Mouse (Mus musculus) urinary bladder, adult 18-20 months (tissue): ENCODE measurements around the gene Cyth1.

Experiments used
- DNase-seq, 2 experiments: peaks; one replicate each; pipeline ENCODE4 v3.0.0; 2022; ENCODE audit warnings: low spot score in 2 of 2, mixed read lengths in 2 of 2

Cyth1 gene

DNA sequence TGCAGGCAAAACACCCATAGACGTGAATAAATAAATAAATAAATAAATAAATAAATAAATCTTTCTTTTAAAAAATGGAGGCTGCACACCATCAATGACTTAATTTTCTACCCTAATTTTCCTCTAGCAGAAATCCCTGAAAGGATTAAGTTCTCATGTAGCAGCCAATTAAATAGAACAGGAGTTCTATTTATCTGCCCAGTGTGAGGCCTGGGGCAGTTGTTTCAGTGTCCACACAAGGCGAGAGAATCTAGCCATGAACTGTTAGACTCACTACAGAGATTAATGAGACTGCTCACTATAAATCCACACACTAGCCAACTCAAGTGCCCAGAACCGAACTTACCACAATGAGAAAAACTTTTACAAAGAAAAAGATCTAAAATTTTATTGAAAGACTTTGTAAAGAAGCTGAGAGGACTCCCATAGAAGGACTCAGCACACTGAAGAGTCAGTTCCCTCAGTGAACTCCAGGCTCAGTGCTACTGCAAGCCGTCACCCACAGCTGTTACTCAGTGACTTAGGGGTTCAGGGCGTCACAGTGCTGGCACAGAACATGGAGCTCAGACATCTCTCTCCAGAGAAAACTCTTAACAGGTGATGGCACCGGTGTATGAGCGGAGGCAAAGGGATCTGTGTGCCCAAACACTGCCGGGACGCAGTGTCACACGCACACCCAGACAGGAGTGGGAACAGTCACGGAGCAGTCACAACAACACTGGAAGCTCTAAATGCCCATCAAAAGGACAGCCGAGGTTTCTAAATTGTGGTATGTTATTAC is 23.1 kb downstream of the Cyth1 start:
- no peak for DNase-seq

- DNase-seq = no peak
Measured at GRCm38 (mm10) chr11:118223416-118224067, 24.9 kb downstream of the Cyth1 start.

- DNase-seq = no peak
Measured at GRCm38 (mm10) chr11:118222917-118223316, 25.5 kb downstream of the Cyth1 start.

DNA sequence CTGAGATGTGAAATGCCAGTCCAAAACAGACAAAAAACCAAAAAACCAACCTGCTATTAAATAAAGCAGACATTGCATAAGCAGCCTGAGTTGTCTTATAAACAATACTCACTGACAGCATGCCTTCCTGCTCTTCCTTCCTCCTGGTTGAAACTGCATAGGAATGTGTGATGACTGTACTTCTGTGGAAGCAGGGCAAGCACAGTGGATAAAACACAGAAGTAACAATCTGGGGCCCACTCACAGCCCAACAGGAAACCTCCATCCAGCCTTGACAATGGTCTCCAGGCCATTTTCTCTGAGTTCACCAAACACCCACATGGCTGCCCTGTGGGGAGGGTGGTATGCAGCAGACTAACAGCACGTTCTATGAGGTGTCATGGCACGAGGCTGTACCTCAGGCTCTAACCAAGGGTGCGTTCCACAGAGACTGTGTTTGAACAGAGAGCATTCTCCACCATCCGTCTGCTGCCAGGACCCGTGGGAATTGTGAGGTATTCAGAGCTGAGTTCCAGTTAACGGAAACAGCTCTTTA is 26.0 kb downstream of the Cyth1 start:
- no peak for DNase-seq

GRCm38 (mm10) chr11:118220561-118221262 is 27.7 kb downstream of the Cyth1 start:
- no peak for DNase-seq

DNA sequence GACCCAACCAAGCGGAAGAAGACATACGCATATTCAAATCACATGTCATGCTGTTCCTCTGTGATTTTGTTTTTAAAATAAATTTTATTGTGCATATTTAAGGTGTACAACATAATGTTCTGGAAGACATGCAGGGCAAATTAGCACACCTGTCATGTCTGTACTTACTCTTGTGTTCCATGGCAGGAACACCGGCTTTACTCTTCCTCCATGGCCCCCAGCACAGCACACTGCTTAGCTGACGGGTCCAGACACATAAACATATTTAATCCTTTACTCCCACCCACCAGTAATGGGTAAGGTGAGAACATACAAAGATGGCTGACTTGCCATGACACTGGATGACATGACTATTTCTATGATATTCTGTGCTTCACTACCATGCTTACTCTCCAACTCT is 29.3 kb downstream of the Cyth1 start:
- DNase-seq = no peak

DNA sequence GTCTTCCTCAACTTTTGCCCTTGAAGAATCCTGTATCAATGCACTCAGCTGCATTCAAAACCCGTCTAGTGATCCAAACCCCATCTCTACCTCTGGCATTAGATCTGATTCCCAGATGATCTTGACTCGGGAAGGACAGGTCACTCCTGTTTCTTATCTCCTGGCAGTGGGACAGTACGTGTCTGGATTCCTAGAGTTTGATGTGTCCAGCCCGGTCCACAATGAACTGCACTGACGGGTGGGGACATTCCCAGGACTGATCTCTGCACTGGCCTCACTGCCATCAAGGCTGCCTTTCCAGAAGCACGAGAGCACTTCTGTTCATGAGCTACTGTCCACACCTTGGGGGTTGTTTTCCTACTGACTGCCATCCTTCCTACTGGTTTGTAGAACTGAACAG is 31.9 kb downstream of the Cyth1 start:
- no peak for DNase-seq

GRCm38 (mm10) chr11:118215928-118216458 is 32.4 kb downstream of the Cyth1 start:
- no peak for DNase-seq

DNA sequence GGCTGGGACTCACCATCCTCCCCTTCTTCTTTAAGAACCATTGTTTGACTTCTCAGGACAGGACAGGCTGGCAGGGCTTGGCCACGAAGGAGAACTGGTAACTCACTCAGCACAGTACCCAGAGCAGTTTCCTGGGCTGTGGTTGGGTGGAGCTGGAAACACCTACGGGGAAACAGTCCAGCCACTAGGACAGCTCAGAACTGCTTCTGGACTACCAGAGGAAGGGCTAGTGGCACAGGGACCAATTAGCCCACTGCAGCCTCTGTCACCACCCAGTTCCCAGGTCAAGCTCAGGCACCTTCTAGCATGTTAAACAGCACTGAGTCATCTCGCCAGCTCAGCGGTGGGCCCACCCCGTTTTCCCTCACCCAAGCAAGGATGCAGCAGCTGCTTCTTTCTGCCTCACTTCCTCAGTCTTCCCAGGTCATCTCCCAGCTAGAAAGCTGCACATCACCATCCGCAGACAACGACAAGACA is 35.7 kb downstream of the Cyth1 start:
- peak in 1 of 2 experiments; percentile 50 for DNase-seq

DNA sequence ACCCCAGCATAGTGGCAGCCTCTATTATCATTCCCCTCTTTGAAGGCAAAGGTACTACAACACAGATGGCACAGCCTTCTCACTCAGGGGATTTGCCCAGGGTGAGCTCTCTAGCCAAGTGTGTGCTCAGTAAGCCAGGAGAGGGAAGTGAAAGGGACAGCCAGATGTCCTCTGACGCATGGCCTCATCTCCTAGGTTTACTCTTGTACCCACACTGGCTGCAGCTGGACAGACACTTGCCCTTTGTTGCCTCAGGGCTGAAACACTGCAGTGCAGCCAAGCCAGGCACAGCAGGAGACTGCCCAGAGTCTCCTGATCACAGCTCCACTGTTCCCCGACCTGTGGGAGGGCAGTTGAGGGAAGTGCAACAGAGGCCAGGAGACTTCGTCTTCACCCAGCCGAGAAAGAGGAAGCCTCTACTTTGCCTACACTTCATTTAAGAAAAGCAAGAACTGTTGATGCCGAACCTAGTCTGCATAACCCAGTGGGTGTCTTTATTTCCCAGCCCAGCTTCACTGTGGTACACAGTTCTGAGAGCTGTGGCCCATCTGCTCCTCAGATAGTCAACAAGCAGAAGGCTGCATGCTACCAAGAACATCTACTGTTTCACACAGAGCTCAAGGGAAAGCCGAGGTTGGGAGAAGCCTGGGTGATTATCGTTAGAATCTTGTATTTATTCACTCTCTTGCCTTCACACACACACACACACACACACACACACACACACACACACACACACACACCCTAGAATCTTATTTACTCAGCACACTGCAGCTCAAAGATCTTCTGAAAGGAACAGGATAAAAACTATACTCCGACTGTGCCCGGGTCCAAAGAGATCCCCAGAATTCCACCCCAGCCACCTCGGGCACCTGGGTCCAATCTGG is 36.4 kb downstream of the Cyth1 start:
- DNase-seq = peak in 1 of 2 experiments; percentile 42

GRCm38 (mm10) chr11:118210962-118211361 is 37.4 kb downstream of the Cyth1 start:
- DNase-seq = no peak

DNA sequence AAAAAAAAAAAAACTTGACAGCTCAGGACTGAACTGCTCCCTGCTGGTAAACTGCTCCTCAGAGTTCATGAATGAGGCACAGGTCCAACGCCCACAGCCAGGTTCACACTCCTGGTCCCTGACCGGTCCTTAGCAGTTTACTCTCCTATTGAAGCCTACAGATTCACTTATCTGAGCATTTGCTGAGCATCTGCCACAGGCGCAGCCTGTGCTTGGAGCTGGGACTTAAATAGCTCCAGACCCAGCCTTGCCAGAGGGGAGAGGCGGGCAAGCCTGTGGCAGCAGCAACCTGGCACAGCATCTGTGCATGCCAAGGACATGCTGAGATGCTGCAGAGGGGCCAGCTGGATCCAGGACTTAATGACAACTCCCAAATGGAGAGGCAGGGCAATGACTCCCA is 38.3 kb downstream of the Cyth1 start:
- no peak for DNase-seq

- no peak for DNase-seq
Measured at GRCm38 (mm10) chr11:118209376-118209775, 39.0 kb downstream of the Cyth1 start.

DNA sequence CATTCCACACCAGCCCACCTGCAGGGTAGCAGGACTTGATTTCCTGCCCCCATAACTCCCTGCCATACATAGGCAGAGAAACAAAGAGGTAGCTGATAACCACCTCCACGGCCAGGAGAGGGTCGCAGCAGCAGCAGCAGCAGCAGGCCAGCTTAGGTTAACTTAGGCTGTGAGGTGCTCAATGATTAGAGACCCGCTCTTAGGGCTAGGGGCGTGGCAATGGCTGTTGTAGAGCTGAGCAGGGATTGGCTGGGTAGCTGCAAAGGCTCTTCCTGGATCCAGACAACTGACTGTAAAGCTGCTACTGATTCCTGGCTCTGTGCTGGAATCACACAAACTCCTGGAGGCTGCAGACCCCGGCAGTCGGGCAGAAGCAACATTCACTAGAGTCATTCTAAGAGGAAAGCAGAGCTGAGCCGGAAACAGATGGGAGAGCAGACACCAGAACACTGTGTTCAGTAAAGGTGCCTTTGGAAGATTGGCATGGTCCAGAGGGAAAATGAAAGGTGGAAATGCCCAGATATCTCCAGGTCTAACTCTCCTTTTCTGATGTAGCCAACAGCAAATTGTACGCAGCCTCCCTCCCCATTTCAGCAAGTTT is 39.6 kb downstream of the Cyth1 start:
- no peak for DNase-seq

DNA sequence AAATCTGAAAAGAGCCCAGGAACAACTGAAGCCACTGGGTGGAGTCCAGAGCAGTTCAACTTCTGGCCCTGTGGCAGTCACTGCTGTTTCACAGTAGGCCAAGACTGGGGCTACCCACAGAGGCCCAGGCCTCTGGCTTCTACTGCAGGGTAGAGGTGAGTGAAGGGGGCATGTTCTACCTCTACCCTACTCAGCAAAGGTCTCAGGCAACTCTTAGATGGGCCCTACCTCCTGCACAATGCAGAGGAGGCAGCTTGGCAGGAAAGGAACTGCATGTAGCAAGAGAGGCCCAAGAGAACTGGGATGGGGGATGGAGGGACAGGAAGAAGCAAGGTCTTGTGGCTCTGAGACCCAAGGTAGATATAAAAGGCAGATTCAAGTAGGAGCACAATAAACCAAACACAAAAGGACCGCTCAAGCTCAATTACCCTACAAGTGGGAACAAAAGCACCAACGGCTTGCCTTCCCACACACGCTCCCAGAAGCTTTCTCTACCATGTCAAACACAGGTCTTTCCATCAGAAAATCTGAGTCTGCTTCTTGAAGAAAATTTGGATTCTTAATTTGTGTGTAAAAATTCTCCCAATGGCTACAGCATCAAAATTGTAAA is 40.9 kb downstream of the Cyth1 start:
- DNase-seq = no peak

- no peak for DNase-seq
Measured at GRCm38 (mm10) chr11:118206267-118206666, 42.1 kb downstream of the Cyth1 start.

- DNase-seq = no peak
Measured at GRCm38 (mm10) chr11:118203469-118203868, 44.9 kb downstream of the Cyth1 start.

GRCm38 (mm10) chr11:118202410-118203233 is 45.8 kb downstream of the Cyth1 start:
- peak in 1 of 2 experiments; percentile 33 for DNase-seq

- DNase-seq = no peak
Measured at GRCm38 (mm10) chr11:118201833-118202409, 46.5 kb downstream of the Cyth1 start.
